Mouse (Mus musculus) frontal cortex, postnatal 25 days (tissue): ENCODE results near the gene Hps1.
A peak's percentile ranks its signal among the peaks of the same experiment; 100 is the strongest.
"Not testable (repeated sequence)": the region's sequence is repeated elsewhere in the genome, so short reads cannot be mapped to it uniquely, and the experiment has no call there.

ENCODE experiments used
- DNase-seq, 2 experiments: peaks; one replicate each; pipeline ENCODE4 v3.0.0; 2022; ENCODE audit warnings: low spot score in 2 of 2

The Hps1 gene

GRCm38 (mm10) chr19:42779531-42780155, at the start of gene Hps1:
Hps1 (minus strand) TSS chr19:42779978.
- DNase-seq, result peak; percentile 79 to 81

- DNase-seq, result no peak
Measured at GRCm38 (mm10) chr19:42829196-42829595, 49.4 kb upstream of the Hps1 start.

GRCm38 (mm10) chr19:42827843-42828242, 48.1 kb upstream of the Hps1 start:
- DNase-seq, result no peak

GRCm38 (mm10) chr19:42820109-42820508, 40.3 kb upstream of the Hps1 start:
- no peak for DNase-seq

- no peak for DNase-seq
Measured at GRCm38 (mm10) chr19:42817761-42818160, 38.0 kb upstream of the Hps1 start.

GRCm38 (mm10) chr19:42816261-42816660, 36.5 kb upstream of the Hps1 start:
- no peak for DNase-seq

- DNase-seq, result no peak
Measured at GRCm38 (mm10) chr19:42810140-42810539, 30.4 kb upstream of the Hps1 start.

GRCm38 (mm10) chr19:42809491-42809890, 29.7 kb upstream of the Hps1 start:
- DNase-seq, result no peak

- DNase-seq, result no peak
Measured at GRCm38 (mm10) chr19:42797866-42798265, 18.1 kb upstream of the Hps1 start.

GRCm38 (mm10) chr19:42795801-42796200, 16.0 kb upstream of the Hps1 start:
- no peak for DNase-seq

GRCm38 (mm10) chr19:42794914-42795613, 15.3 kb upstream of the Hps1 start:
- peak; percentile 91 to 92 for DNase-seq

GRCm38 (mm10) chr19:42788311-42788710, 8.5 kb upstream of the Hps1 start:
- no peak for DNase-seq

GRCm38 (mm10) chr19:42785562-42786220, 5.9 kb upstream of the Hps1 start:
- no peak for DNase-seq

GRCm38 (mm10) chr19:42785129-42785528, 5.4 kb upstream of the Hps1 start:
- DNase-seq, result no peak

- not testable (repeated sequence) for DNase-seq
Measured at GRCm38 (mm10) chr19:42780156-42780538, 369 bp upstream of the Hps1 start.

- DNase-seq, result no peak
Measured at GRCm38 (mm10) chr19:42777801-42778200, 2.0 kb downstream of the Hps1 start.

GRCm38 (mm10) chr19:42776813-42777212, 3.0 kb downstream of the Hps1 start:
- no peak for DNase-seq

GRCm38 (mm10) chr19:42770141-42770872, 9.5 kb downstream of the Hps1 start:
- no peak for DNase-seq

- no peak for DNase-seq
Measured at GRCm38 (mm10) chr19:42769648-42770047, 10.1 kb downstream of the Hps1 start.

GRCm38 (mm10) chr19:42767361-42767760, 12.4 kb downstream of the Hps1 start:
- DNase-seq, result no peak

GRCm38 (mm10) chr19:42764398-42764797, 15.4 kb downstream of the Hps1 start:
- no peak for DNase-seq

- DNase-seq, result no peak
Measured at GRCm38 (mm10) chr19:42756671-42757070, 23.1 kb downstream of the Hps1 start.
